Mouse (Mus musculus): Measurements from ENCODE around the gene Gm6803. TPM values are rescaled to one million over a fixed set of nuclear protein-coding genes. Genes with fewer than 3 reads are reported as not detected.
"Not testable (repeated sequence)": the region's sequence is repeated elsewhere in the genome, so short reads cannot be mapped to it uniquely, and the experiment has no call there.

The Gm6803 gene
- total RNA-seq (2014; fragmentation: Nextera tagmentation), result not detected in 2 replicates
- total RNA-seq (2017), result not detected in 2 replicates

- not testable (repeated sequence) for ATAC-seq (replicated peaks; ENCODE audit: poor library complexity, severe bottlenecking)
These were observed at the start of gene Gm6803 for GRCm38 (mm10) chr12:88018671-88019070. Gene Gm6803, minus strand, starts transcription at chr12:88018771.

GRCm38 (mm10) chr12:88045226-88045625, 26.7 kb upstream of the Gm6803 start:
- not testable (repeated sequence) for ATAC-seq (replicated peaks; ENCODE audit: poor library complexity, severe bottlenecking)

GRCm38 (mm10) chr12:88039703-88040102, 21.1 kb upstream of the Gm6803 start:
- not testable (repeated sequence) for ATAC-seq (replicated peaks; ENCODE audit: poor library complexity, severe bottlenecking)

- not testable (repeated sequence) for ATAC-seq (replicated peaks; ENCODE audit: poor library complexity, severe bottlenecking)
These were observed 20.5 kb upstream of the Gm6803 start for GRCm38 (mm10) chr12:88039062-88039461.

- ATAC-seq (replicated peaks; ENCODE audit: poor library complexity, severe bottlenecking), result not testable (repeated sequence)
These were observed 13.7 kb upstream of the Gm6803 start for GRCm38 (mm10) chr12:88032250-88032649.

- ATAC-seq (replicated peaks; ENCODE audit: poor library complexity, severe bottlenecking), result not testable (repeated sequence)
These were observed 8.1 kb upstream of the Gm6803 start, which contains the start of gene Gm2056 for GRCm38 (mm10) chr12:88026704-88027103. Gene Gm2056, plus strand, starts transcription at chr12:88027004.

GRCm38 (mm10) chr12:88011548-88011947, 7.0 kb downstream of the Gm6803 start, which contains the start of gene Gm2075:
Gene Gm2075, plus strand, starts transcription at chr12:88011848.
- ATAC-seq (replicated peaks; ENCODE audit: poor library complexity, severe bottlenecking), result not testable (repeated sequence)

- ATAC-seq (replicated peaks; ENCODE audit: poor library complexity, severe bottlenecking), result not testable (repeated sequence)
These were observed 14.5 kb downstream of the Gm6803 start for GRCm38 (mm10) chr12:88004118-88004517.

GRCm38 (mm10) chr12:87984000-87984399, 34.6 kb downstream of the Gm6803 start:
- ATAC-seq (replicated peaks; ENCODE audit: poor library complexity, severe bottlenecking), result not testable (repeated sequence)

Other genes with a start within 250 kb of the Gm6803 start
- gene Gm21319, start 243.0 kb downstream of the Gm6803 start, total RNA-seq (2014; fragmentation: Nextera tagmentation), result not detected in 2 replicates
- gene Gm21319, start 243.0 kb downstream of the Gm6803 start, total RNA-seq (2017), result not detected in 2 replicates
- not detected in 2 replicates for gene Gm21936, start 223.3 kb downstream of the Gm6803 start, total RNA-seq (2014; fragmentation: Nextera tagmentation)
- gene Gm21936, start 223.3 kb downstream of the Gm6803 start, total RNA-seq (2017), result not detected in 2 replicates
- not detected in 2 replicates for gene BB287469, start 202.2 kb downstream of the Gm6803 start, total RNA-seq (2014; fragmentation: Nextera tagmentation)
- not detected in 2 replicates for gene BB287469, start 202.2 kb downstream of the Gm6803 start, total RNA-seq (2017)
- gene Gm2001, start 176.4 kb downstream of the Gm6803 start, total RNA-seq (2014; fragmentation: Nextera tagmentation), result not detected in 2 replicates
- not detected in 2 replicates for gene Gm2001, start 176.4 kb downstream of the Gm6803 start, total RNA-seq (2017)
- gene Gm2016, start 144.7 kb downstream of the Gm6803 start, total RNA-seq (2014; fragmentation: Nextera tagmentation), result not detected in 2 replicates
- not detected in 2 replicates for gene Gm2016, start 144.7 kb downstream of the Gm6803 start, total RNA-seq (2017)
- not detected in 2 replicates for gene Gm2022, start 123.4 kb downstream of the Gm6803 start, total RNA-seq (2014; fragmentation: Nextera tagmentation)
- not detected in 2 replicates for gene Gm2022, start 123.4 kb downstream of the Gm6803 start, total RNA-seq (2017)
- not detected in 2 replicates for gene Gm2035, start 98.9 kb downstream of the Gm6803 start, total RNA-seq (2014; fragmentation: Nextera tagmentation)
- gene Gm2035, start 98.9 kb downstream of the Gm6803 start, total RNA-seq (2017), result not detected in 2 replicates
- not detected in 2 replicates for gene Gm2042, start 64.7 kb downstream of the Gm6803 start, total RNA-seq (2014; fragmentation: Nextera tagmentation)
- not detected in 2 replicates for gene Gm2042, start 64.7 kb downstream of the Gm6803 start, total RNA-seq (2017)
- gene Gm2075, start 6.9 kb downstream of the Gm6803 start, total RNA-seq (2014; fragmentation: Nextera tagmentation), result not detected in 2 replicates
- gene Gm2075, start 6.9 kb downstream of the Gm6803 start, total RNA-seq (2017), result not detected in 2 replicates
- not detected in 2 replicates for gene Gm2056, start 8.2 kb upstream of the Gm6803 start, total RNA-seq (2014; fragmentation: Nextera tagmentation)
- not detected in 2 replicates for gene Gm2056, start 8.2 kb upstream of the Gm6803 start, total RNA-seq (2017)
- gene Gm16368, start 64.9 kb upstream of the Gm6803 start, total RNA-seq (2014; fragmentation: Nextera tagmentation), result not detected in 2 replicates
- not detected in 2 replicates for gene Gm16368, start 64.9 kb upstream of the Gm6803 start, total RNA-seq (2017)
- gene Gm10436, start 163.3 kb upstream of the Gm6803 start, total RNA-seq (2014; fragmentation: Nextera tagmentation), result not detected in 2 replicates
- gene Gm10436, start 163.3 kb upstream of the Gm6803 start, total RNA-seq (2017), result not detected in 2 replicates
- not detected in 2 replicates for gene Gm8332, start 231.3 kb upstream of the Gm6803 start, total RNA-seq (2014; fragmentation: Nextera tagmentation)
- not detected in 2 replicates for gene Gm8332, start 231.3 kb upstream of the Gm6803 start, total RNA-seq (2017)